Mouse (Mus musculus) heart, embryonic 11.5 days (tissue): ENCODE measurements around the gene Phc2. TPM values are rescaled to one million over a fixed set of nuclear protein-coding genes. Genes with fewer than 3 reads are reported as not detected.
"Not testable (repeated sequence)": the region's sequence is repeated elsewhere in the genome, so short reads cannot be mapped to it uniquely, and the experiment has no call there.

Experiments used
- ATAC-seq: fragments of 200-750 bp; cut with Nextera tagmentation; replicated peaks from 2 replicates; pipeline ENCODE4 v1.8.0; 2017; ENCODE audit warnings: moderate library complexity; ENCODE audit not compliant: insufficient number of reproducible peaks, low FRiP score, low TSS enrichment
- H3K27ac ChIP-seq: fragments of 300-500 bp; sonication (generic); 2 replicates; pipeline ENCODE4 v1.5.1; 2014; ENCODE audit warnings: mild to moderate bottlenecking, low read depth, low read length
- H3K27me3 ChIP-seq: fragments of 300-500 bp; sonication (generic); 2 replicates; pipeline ENCODE4 v1.6.1; 2014; ENCODE audit warnings: mild to moderate bottlenecking, low read length, mixed read lengths; ENCODE audit not compliant: control insufficient read depth, insufficient read depth
- H3K36me3 ChIP-seq: fragments of 300-500 bp; sonication (generic); 2 replicates; pipeline ENCODE4 v1.6.1; 2014; ENCODE audit warnings: mild to moderate bottlenecking, low read length, moderate library complexity, mixed read lengths; ENCODE audit not compliant: control insufficient read depth, insufficient read depth
- H3K4me1 ChIP-seq: fragments of 300-500 bp; sonication (generic); 2 replicates; pipeline ENCODE4 v1.6.1; 2014; ENCODE audit warnings: low read length; ENCODE audit not compliant: control insufficient read depth, insufficient read depth
- H3K4me2 ChIP-seq: fragments of 300-500 bp; sonication (generic); 2 replicates; pipeline ENCODE4 v1.6.1; 2014; ENCODE audit warnings: mild to moderate bottlenecking, moderate library complexity
- H3K4me3 ChIP-seq: fragments of 300-500 bp; sonication (generic); 2 replicates; pipeline ENCODE4 v1.5.1; 2014; ENCODE audit warnings: low read depth, low read length
- H3K9ac ChIP-seq: fragments of 300-500 bp; sonication (generic); 2 replicates; pipeline ENCODE4 v1.6.1; 2014; ENCODE audit warnings: mild to moderate bottlenecking, low read depth, low read length, moderate library complexity
- H3K9me3 ChIP-seq: fragments of 300-500 bp; sonication (generic); replicated peaks from 2 replicates; pipeline ENCODE4 v1.6.1; 2016; ENCODE audit warnings: low read length; ENCODE audit not compliant: control insufficient read depth
- WGBS: fragments of 180-500 bp; shearing (Covaris S2); extraction: QIAGEN DNeasy Blood & Tissue Kit; methylation state at CpG from one replicate; pipeline ENCODE4 v1.1.7; 2014; ENCODE audit not compliant: insufficient replicate concordance; 5-methylcytosine and 5-hydroxymethylcytosine counted together
- polyA plus RNA-seq: library from polyadenylated mRNA; unstranded; fragments of >200 nt; fragmentation: Nextera tagmentation; extraction: Ambion mirVana; gene quantifications from 2 replicates; pipeline ENCODE4 v1.2.1, GENCODE M21; 2014

The Phc2 gene
- 30.8 and 31.7 TPM in 2 replicates for polyA plus RNA-seq

- WGBS: under 1% methylated on average over 74 of the region's 85 CpGs
- peaks cover 9% of the 10 kb centered on the region; the same call in 1 of the 2 replicates for H3K27me3 ChIP-seq
- H3K4me2 ChIP-seq: peak within 1 kb of the TSS; percentile 99
- no peaks in the 10 kb centered on the region; the same call in 1 of the 2 replicates for H3K4me1 ChIP-seq
- peak within 1 kb of the TSS; percentile 68 for H3K4me3 ChIP-seq
- no peak within 1 kb of the TSS for H3K27ac ChIP-seq
- peak; percentile 92 for ATAC-seq
- H3K36me3 ChIP-seq: no peaks in the 10 kb centered on the region
- H3K9me3 ChIP-seq: no peaks in the 10 kb centered on the region
- H3K9ac ChIP-seq: peak within 1 kb of the TSS; percentile 71
These were observed at the start of gene Phc2 for GRCm38 (mm10) chr4:128654505-128655381. Gene Phc2, plus strand, starts transcription at chr4:128654702.

DNA sequence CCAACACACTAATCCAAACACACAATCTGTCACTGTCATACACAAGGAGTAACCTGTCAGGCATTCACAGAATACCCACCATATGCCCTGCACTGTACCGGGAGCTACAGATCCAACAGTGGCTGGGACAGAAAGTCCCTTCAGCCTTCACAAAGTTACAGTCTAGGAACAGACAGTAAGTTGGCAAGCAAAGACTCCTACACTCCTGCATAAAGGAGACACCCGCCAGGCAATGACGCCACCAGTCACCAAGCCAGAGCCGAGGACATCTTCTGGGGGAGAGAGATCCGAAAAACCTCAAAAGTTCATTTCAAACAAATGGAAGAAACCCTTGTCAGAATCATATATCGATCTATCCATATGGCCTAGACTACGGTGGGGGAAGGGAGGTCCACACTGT, 47.9 kb upstream of the Phc2 start:
- Histone ChIP-seq H3K27ac (no peak overlapping the region), H3K9ac (no peak overlapping the region), H3K27me3 (no peaks in the 10 kb centered on the region), H3K9me3 (no peaks in the 10 kb centered on the region), H3K4me1 (peaks cover 9% of the 10 kb centered on the region), H3K4me3 (no peak overlapping the region), H3K4me2 (no peak overlapping the region), H3K36me3 (peaks cover 4% of the 10 kb centered on the region; the same call in 1 of the 2 replicates)
- WGBS: 89% methylated on average over 7 of the region's 7 CpGs
- no peak for ATAC-seq

GRCm38 (mm10) chr4:128607661-128608060, 46.8 kb upstream of the Phc2 start:
- H3K9ac ChIP-seq: no peak overlapping the region
- WGBS: 81% methylated on average over 11 of the region's 11 CpGs
- no peaks in the 10 kb centered on the region for H3K27me3 ChIP-seq
- ATAC-seq: no peak
- peaks cover 4% of the 10 kb centered on the region; the same call in 1 of the 2 replicates for H3K36me3 ChIP-seq
- no peak overlapping the region for H3K27ac ChIP-seq
- no peak overlapping the region for H3K4me2 ChIP-seq
- H3K4me3 ChIP-seq: no peak overlapping the region
- peaks cover 9% of the 10 kb centered on the region for H3K4me1 ChIP-seq
- H3K9me3 ChIP-seq: no peaks in the 10 kb centered on the region

DNA sequence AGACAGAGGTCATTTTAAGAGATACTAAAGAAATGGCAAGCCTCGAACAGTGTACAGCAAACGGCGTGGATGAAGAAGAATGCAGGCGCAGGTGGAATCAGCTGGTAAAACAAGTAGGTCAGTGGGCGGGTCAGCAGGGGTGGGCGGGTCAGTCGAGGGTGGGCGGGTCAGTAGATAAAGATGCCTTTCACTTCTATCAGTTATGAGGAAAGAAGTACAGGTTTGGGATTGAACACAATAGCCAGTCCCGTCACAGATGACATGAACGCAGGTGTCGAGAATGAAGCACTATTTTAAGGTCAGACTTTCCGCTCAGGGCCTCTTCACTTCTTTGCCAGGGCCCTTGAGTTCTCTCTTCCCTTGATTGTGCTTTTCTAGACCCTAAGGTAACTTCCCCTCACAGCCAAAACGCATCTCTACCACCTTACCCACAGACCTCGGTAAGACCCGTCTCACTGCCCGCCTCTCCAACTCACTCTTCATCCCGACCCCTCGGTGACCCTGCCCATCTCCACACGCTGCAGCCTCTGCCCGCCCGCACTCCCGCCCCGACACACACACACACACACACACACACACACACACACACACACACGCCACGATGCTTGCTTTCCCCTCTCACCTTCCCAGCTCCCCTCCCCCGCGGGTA, 45.1 kb upstream of the Phc2 start:
- Histone ChIP-seq H3K36me3 (no peaks in the 10 kb centered on the region; the same call in 1 of the 2 replicates), H3K9me3 (no peaks in the 10 kb centered on the region), H3K4me2 (peak overlapping the region; percentile 74), H3K4me3 (peak overlapping the region; percentile 60), H3K27ac (no peak overlapping the region), H3K9ac (peak overlapping the region; percentile 78), H3K27me3 (no peaks in the 10 kb centered on the region), H3K4me1 (peaks cover 9% of the 10 kb centered on the region)
- ATAC-seq: peak; percentile 46
- WGBS: 8% methylated on average over 25 of the region's 27 CpGs

- no peaks in the 10 kb centered on the region for H3K36me3 ChIP-seq
- peak within 1 kb of the TSS; percentile 78 for H3K9ac ChIP-seq
- H3K4me2 ChIP-seq: peak within 1 kb of the TSS; percentile 74
- no peaks in the 10 kb centered on the region for H3K9me3 ChIP-seq
- H3K4me3 ChIP-seq: peak within 1 kb of the TSS; percentile 60
- under 1% methylated on average over 24 of the region's 24 CpGs for WGBS
- peaks cover 9% of the 10 kb centered on the region for H3K4me1 ChIP-seq
- no peaks in the 10 kb centered on the region for H3K27me3 ChIP-seq
- no peak within 1 kb of the TSS for H3K27ac ChIP-seq
- peak; percentile 95 for ATAC-seq
These were observed 44.5 kb upstream of the Phc2 start, which contains the start of gene Zscan20 for GRCm38 (mm10) chr4:128609925-128610402. Gene Zscan20, minus strand, starts transcription at chr4:128610098.

DNA sequence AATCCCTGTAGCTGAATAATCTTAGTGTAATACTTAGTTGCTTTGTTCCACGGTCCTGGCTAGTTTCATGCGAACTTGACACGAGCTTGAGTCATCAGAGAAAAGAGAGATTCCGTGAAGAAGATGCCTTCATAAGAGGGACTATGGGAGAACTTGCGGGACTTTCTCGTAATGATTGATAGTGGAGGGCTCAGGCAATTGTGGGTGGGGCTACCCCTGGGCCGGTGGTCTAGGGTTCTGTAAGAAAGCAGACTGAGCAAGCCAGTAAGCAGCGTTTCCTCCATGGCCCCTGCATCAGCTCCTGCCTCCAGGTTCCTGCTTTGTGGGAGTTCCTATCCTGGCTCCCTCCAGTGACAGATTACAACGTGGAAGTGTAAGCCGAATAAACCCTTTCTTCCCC, 43.8 kb upstream of the Phc2 start:
- WGBS: 21% methylated on average over 10 of the region's 10 CpGs
- Histone ChIP-seq H3K4me1 (peaks cover 9% of the 10 kb centered on the region), H3K4me2 (peak overlapping the region; percentile 74), H3K36me3 (no peaks in the 10 kb centered on the region), H3K27ac (no peak overlapping the region), H3K9ac (no peak overlapping the region), H3K9me3 (no peaks in the 10 kb centered on the region), H3K4me3 (peak overlapping the region; percentile 60), H3K27me3 (no peaks in the 10 kb centered on the region; the same call in 1 of the 2 replicates)
- ATAC-seq: no peak

DNA sequence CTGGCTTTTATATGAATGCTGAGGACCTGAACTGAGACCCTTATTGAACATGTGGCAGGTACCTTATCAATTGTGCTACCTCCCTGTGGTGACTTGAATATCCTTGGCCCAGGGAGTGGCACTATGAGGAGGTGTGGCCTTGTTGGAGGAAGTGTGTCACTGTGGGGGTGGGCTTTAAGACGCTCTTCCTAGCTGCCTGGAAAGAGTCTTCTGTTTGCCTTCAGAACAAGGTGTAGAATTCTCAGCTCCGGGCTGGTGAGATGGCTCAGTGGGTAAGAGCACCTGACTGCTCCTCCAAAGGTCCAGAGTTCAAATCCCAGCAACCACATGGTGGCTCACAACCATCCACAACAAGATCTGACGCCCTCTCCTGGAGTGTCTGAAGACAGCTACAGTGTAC, 42.8 kb upstream of the Phc2 start:
- not testable (repeated sequence) for H3K4me1 ChIP-seq, H3K36me3 ChIP-seq, H3K27ac ChIP-seq, H3K4me2 ChIP-seq, ATAC-seq, H3K27me3 ChIP-seq, H3K4me3 ChIP-seq, H3K9me3 ChIP-seq, H3K9ac ChIP-seq
- WGBS: 78% methylated on average over 3 of the region's 3 CpGs

GRCm38 (mm10) chr4:128613326-128613725, 41.2 kb upstream of the Phc2 start:
- Histone ChIP-seq H3K9me3 (no peaks in the 10 kb centered on the region), H3K27ac (no peak overlapping the region), H3K36me3 (no peaks in the 10 kb centered on the region), H3K4me2 (no peak overlapping the region), H3K4me3 (no peak overlapping the region), H3K9ac (no peak overlapping the region), H3K27me3 (peaks cover 11% of the 10 kb centered on the region; the same call in 1 of the 2 replicates), H3K4me1 (peaks cover 21% of the 10 kb centered on the region)
- WGBS: 21% methylated on average over 8 of the region's 8 CpGs
- no peak for ATAC-seq
